Mouse (Mus musculus) hindbrain, postnatal 0 days (tissue): ENCODE results near the gene Adar. TPM values are rescaled to one million over a fixed set of nuclear protein-coding genes. Genes with fewer than 3 reads are reported as not detected.

Experiments
- ATAC-seq: fragments of 200-750 bp; cut with Nextera tagmentation; 2 replicates; pipeline ENCODE4 v1.8.0; 2017; ENCODE audit warnings: mild to moderate bottlenecking, moderate TSS enrichment, moderate library complexity
- DNase-seq: peaks from one replicate; pipeline ENCODE4 v3.0.0-alpha.2; 2015; ENCODE audit warnings: low spot score
- H3K27ac ChIP-seq: fragments of 300-500 bp; sonication (generic); 2 replicates; pipeline ENCODE4 v1.5.1; 2014; ENCODE audit warnings: mild to moderate bottlenecking
- H3K27me3 ChIP-seq: fragments of 300-500 bp; sonication (generic); 2 replicates; pipeline ENCODE4 v1.6.1; 2014; ENCODE audit warnings: low read length, mixed read lengths; ENCODE audit not compliant: insufficient read depth
- H3K36me3 ChIP-seq: fragments of 300-500 bp; sonication (generic); 2 replicates; pipeline ENCODE4 v1.6.1; 2014; ENCODE audit warnings: low read length, mixed read lengths; ENCODE audit not compliant: insufficient read depth
- H3K4me1 ChIP-seq: fragments of 300-500 bp; sonication (generic); 2 replicates; pipeline ENCODE4 v1.6.1; 2014; ENCODE audit warnings: antibody characterized with exemption, low read length, mixed read lengths; ENCODE audit not compliant: insufficient read depth
- H3K4me2 ChIP-seq: fragments of 300-500 bp; sonication (generic); 2 replicates; pipeline ENCODE4 v1.6.1; 2014; ENCODE audit warnings: low read depth, mild to moderate bottlenecking, low read length, moderate library complexity, mixed read lengths
- H3K4me3 ChIP-seq: fragments of 300-500 bp; sonication (generic); 2 replicates; pipeline ENCODE4 v1.5.1; 2014; ENCODE audit warnings: low read length
- H3K9ac ChIP-seq: fragments of 300-500 bp; sonication (generic); replicated peaks from 2 replicates; pipeline ENCODE4 v1.6.1; 2014; ENCODE audit warnings: mild to moderate bottlenecking, low read length, moderate library complexity, mixed read lengths
- H3K9me3 ChIP-seq: fragments of 300-500 bp; sonication (generic); 2 replicates; pipeline ENCODE4 v1.6.1; 2016; ENCODE audit warnings: low read length, mixed read lengths
- CTCF ChIP-seq: IDR thresholded peaks from 2 replicates; pipeline ENCODE4 v1.5.1; 2016; ENCODE audit warnings: antibody characterized with exemption, control low read depth, low read depth
- WGBS: fragments of 180-500 bp; shearing (Covaris S2); extraction: QIAGEN DNeasy Blood & Tissue Kit; methylation state at CpG from one replicate; pipeline ENCODE4 v1.1.7; 2014; 5-methylcytosine and 5-hydroxymethylcytosine counted together
- polyA plus RNA-seq: library from polyadenylated mRNA; unstranded; fragments of >200 nt; fragmentation: Nextera tagmentation; extraction: Ambion mirVana; gene quantifications from 2 replicates; pipeline ENCODE4 v1.2.1, GENCODE M21; 2015
- total RNA-seq: library from RNA; depleted of rRNA; stranded (reverse); fragments of >200 nt; gene quantifications from 2 replicates; pipeline ENCODE4 v1.2.3, GENCODE M21; 2014

Adar gene
- total and polyA plus RNA-seq, 2 experiments from 2014 or later = 17.3 to 78.0 TPM

DNA sequence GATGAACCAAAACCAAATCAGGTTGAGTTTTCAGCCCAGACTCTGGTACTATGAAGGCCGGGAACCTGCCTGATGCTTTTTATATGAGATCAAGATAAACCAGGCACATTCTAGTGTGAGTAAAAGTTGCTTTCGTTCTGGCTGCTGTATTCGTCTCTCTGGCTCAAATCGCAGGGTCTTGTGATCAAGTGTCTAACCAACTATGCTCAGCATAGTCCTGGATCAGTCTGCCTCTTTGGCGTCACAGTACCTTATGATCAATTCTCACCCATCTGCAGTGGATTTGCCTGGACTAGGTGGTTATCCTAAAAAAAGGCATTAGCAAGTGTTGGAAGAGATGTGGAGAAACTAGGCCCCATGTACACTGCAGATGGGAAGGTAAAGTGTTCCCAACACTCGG is 10.8 kb upstream of the Adar start:
- Histone ChIP-seq H3K36me3 (no peaks in the 10 kb centered on the region), H3K9ac (no peak overlapping the region), H3K27ac (no peak overlapping the region), H3K4me1 (no peaks in the 10 kb centered on the region), H3K27me3 (no peaks in the 10 kb centered on the region), H3K4me3 (no peak overlapping the region), H3K9me3 (no peaks in the 10 kb centered on the region), H3K4me2 (no peak overlapping the region)
- ATAC-seq (no peak), DNase-seq (no peak)
- WGBS = 83% methylated on average over 6 of the region's 6 CpGs
- no peak for TF ChIP-seq CTCF

DNA sequence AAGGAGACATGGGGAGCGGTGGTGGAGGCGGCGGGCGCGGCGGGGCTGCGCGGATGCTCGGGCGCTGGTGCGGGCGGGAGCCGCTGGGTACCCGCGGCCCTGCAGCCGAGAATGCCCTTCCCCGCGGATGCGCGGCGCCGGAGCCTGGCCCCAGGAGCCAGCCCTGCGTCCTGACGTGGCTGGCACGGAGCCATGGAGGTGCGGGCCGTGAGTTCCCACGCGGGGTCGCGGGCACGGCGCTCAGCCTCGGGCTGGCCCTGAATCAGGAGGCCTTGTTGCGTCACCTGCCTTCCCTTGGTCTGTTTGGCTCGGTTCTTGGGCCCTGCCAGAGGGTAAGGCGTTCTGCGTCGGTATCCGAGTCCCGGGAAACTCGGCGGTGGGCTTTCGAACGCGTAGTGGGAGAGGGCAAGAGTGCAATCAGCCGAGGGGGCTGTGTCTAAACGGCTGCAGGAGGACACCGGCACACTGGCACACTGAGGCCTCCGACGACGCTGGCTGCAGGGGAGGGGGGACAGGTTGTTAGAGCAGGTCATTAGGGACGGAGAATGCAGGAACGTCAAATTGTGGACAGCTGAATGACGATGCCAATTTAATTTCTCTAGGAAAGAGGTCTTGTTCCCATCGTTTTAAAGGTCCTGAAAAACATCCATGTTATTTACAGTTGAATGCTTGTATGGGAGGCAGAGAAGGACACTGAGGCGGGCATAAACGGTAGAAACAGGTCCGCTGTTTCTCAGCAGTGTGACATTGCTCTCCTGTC is 565 bp downstream of the Adar start:
- peak; percentile 72 for DNase-seq
- Histone ChIP-seq H3K4me2 (peak overlapping the region; percentile 81), H3K9ac (peak overlapping the region; percentile 96), H3K9me3 (no peaks in the 10 kb centered on the region), H3K4me3 (peak overlapping the region; percentile 96), H3K4me1 (peaks cover 5% of the 10 kb centered on the region; the same call in 1 of the 2 replicates), H3K36me3 (no peaks in the 10 kb centered on the region), H3K27me3 (no peaks in the 10 kb centered on the region), H3K27ac (peak overlapping the region; percentile 97)
- no peak for TF ChIP-seq CTCF
- 2% methylated on average over 50 of the region's 59 CpGs for WGBS
- peak; percentile 85 for ATAC-seq

DNA sequence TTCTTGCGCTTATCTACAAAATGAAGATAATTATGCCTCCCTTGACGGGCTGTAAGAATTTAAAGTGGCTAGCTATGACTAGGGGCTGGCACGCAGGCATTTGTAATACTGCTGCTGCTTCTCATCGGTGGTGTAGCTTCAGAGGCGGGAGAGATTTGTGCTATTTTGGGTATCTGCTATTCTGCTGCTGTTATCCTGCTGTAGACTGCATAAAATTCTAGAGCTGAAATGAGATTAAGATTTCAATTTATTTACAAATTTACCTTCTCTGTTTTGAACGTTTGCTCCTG is 1.1 kb downstream of the Adar start:
- peak overlapping the region; percentile 96 for H3K4me3 ChIP-seq
- DNase-seq (peak; percentile 4), ATAC-seq (no peak)
- peak overlapping the region; percentile 81 for H3K4me2 ChIP-seq
- peak overlapping the region; percentile 96 for H3K9ac ChIP-seq
- H3K9me3 ChIP-seq = no peaks in the 10 kb centered on the region
- WGBS = 41% methylated on average over 6 of the region's 6 CpGs
- TF ChIP-seq CTCF = no peak
- no peaks in the 10 kb centered on the region for H3K27me3 ChIP-seq
- H3K36me3 ChIP-seq = no peaks in the 10 kb centered on the region
- peaks cover 5% of the 10 kb centered on the region; the same call in 1 of the 2 replicates for H3K4me1 ChIP-seq
- peak overlapping the region; percentile 97 for H3K27ac ChIP-seq

DNA sequence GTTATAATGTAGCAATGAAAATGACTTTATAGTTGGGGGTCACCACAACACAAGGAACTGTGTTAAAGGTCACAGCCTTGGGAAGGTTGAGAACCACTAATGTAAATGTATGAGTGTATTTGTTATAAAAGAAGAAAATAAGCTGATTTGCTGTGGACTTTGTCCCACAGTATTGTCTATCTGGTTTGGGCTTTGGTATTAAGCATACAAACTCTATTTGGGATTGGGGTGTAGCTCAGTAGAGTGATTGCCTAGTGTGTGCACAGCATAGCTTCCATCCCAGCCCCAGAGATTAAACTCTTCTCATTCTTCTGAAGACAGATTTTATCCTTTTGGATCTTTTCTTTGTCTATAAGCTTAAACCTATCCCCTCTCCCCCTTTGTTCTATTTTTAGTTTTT is 7.2 kb downstream of the Adar start:
- DNase-seq = no peak
- Histone ChIP-seq H3K27ac (no peak overlapping the region), H3K36me3 (no peaks in the 10 kb centered on the region), H3K4me1 (no peaks in the 10 kb centered on the region), H3K9ac (no peak overlapping the region), H3K4me3 (no peak overlapping the region), H3K4me2 (no peak overlapping the region), H3K27me3 (no peaks in the 10 kb centered on the region), H3K9me3 (no peaks in the 10 kb centered on the region)
- no peak for ATAC-seq
- no peak for TF ChIP-seq CTCF

DNA sequence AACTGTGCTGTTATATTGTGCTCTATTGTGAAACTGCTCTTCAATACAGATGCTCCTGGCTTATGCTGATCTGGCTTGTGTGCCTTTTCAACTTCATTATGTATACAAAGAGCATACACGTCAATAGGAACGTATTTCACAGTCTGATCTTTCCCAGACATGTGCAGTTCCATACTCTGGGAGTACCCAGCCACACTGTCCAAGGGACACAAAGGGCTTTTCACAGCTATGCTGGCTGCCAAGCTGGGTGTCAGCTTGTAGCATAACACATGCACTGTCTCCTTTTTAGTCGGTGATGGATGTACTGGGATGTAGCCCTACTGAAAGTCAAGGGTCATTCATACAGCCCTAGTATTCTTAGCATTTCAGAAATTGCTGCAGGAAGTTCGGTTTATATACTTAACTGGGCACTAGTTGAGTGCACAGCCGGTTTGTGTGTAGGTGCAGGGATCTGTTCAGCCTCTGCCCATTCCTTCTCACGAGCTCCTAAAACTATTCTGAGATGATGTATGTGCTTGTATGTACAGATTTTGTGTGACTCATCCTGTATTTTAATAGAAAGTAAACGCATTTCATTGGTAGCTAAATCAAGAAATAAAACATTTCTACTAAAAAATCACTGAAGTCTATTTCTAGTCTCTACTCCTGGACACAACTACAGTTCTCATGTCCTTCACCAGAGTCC is 8.7 kb downstream of the Adar start:
- DNase-seq (peak; percentile 34), ATAC-seq (peak; percentile 54; the same call in 1 of the 2 replicates)
- H3K4me3 ChIP-seq = no peak overlapping the region
- no peaks in the 10 kb centered on the region for H3K36me3 ChIP-seq
- TF ChIP-seq CTCF = no peak
- H3K9me3 ChIP-seq = no peaks in the 10 kb centered on the region
- no peaks in the 10 kb centered on the region for H3K4me1 ChIP-seq
- WGBS = 51% methylated on average over 7 of the region's 7 CpGs
- no peaks in the 10 kb centered on the region for H3K27me3 ChIP-seq
- no peak overlapping the region for H3K9ac ChIP-seq
- no peak overlapping the region for H3K27ac ChIP-seq
- H3K4me2 ChIP-seq = no peak overlapping the region

DNA sequence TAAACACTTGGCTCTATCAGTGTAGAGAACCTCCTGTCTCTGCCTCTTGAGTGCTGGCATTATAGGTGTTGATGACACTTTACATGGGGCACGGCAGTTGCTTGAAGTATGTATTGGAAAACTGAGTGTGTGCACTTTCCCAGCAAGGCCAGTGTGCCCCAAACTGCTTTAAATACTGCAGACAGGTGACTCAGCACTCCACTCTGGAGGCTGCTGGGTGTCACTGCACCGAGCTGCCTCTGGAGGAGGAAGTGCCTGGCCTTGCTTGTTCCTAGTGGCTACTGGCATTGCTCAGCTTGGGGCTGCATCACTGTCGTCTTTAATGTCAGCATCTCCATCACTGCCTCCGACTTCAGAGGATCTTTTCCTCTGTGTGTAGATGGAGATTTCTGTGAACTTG is 12.2 kb downstream of the Adar start:
- TF ChIP-seq CTCF = peak; percentile 85
- 15% methylated on average over 4 of the region's 4 CpGs for WGBS
- ATAC-seq = 0 out of 2 replicates have a peak, but pooled peaks have one; percentile 52

DNA sequence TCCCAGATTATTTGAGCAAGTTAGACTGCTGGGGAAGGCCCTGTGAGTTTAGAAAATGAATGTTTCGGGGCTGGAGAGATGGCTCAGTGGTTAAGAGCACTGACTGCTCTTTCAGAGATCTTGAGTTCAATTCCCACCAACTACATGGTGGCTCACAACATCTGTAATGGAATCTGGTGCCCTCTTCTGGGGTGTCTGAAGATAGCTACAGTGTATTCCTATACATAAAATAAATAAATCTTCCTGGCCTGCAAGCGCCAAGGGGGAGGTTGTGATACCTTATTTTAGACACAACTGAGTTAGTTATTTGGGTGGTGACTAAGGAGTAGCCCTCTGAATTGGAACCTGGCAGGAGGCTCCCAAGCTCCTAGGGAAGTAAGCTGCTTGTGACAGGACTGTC is 14.0 kb downstream of the Adar start:
- Histone ChIP-seq H3K9ac (no peak overlapping the region), H3K36me3 (no peaks in the 10 kb centered on the region), H3K4me1 (peaks cover 7% of the 10 kb centered on the region), H3K4me3 (no peak overlapping the region), H3K9me3 (no peaks in the 10 kb centered on the region), H3K27ac (no peak overlapping the region), H3K27me3 (no peaks in the 10 kb centered on the region), H3K4me2 (no peak overlapping the region)
- no peak for ATAC-seq
- DNase-seq = no peak
- TF ChIP-seq CTCF = peak; percentile 31; the same call in 1 of the 2 replicates
- WGBS = 82% methylated on average over 2 of the region's 2 CpGs

More for the DNA sequence above, 12.2 kb downstream of the Adar start:
- H3K36me3 ChIP-seq = no peaks in the 10 kb centered on the region
- no peaks in the 10 kb centered on the region for H3K9me3 ChIP-seq
- no peak overlapping the region for H3K4me3 ChIP-seq
- no peak overlapping the region for H3K27ac ChIP-seq
- no peaks in the 10 kb centered on the region for H3K27me3 ChIP-seq
- no peak overlapping the region for H3K4me2 ChIP-seq
- H3K4me1 ChIP-seq = peaks cover 7% of the 10 kb centered on the region
- DNase-seq = peak; percentile 61
- no peak overlapping the region for H3K9ac ChIP-seq
